Mouse (Mus musculus): ENCODE data around the gene Cdc37. TPM values are rescaled to one million over a fixed set of nuclear protein-coding genes. Genes with fewer than 3 reads are reported as not detected.

The Cdc37 gene
- polyA plus RNA-seq, 1 experiment: 72.6 TPM

- no peaks in the 10 kb centered on the region for H3K36me3 ChIP-seq (ENCODE audit: control insufficient read depth, insufficient read depth, low read length)
- DNase-seq: no peak
- no peak overlapping the region for H3K4me3 ChIP-seq (ENCODE audit: insufficient read depth, low read depth, low read length)
- no peaks in the 10 kb centered on the region for H3K27me3 ChIP-seq (replicated peaks; ENCODE audit: control insufficient read depth, insufficient read depth, low read length)
- TF ChIP-seq CTCF (conservative IDR thresholded peaks at IDR 0.05; ENCODE audit: insufficient read depth, insufficient read length, low read depth, low read length) (no peak), POLR2A (IDR thresholded peaks at IDR 0.05; ENCODE audit: low read depth, low read length) (no peak)
- H3K27ac ChIP-seq (ENCODE audit: insufficient read depth, low read depth, low read length): no peak overlapping the region
- H3K4me1 ChIP-seq (ENCODE audit: control insufficient read depth, insufficient read depth, low read length): no peaks in the 10 kb centered on the region
- WGBS: 65% methylated on average over 6 of the region's 6 CpGs
Measured at GRCm38 (mm10) chr9:21117073-21117472, 32.7 kb downstream of the Cdc37 start.

GRCm38 (mm10) chr9:21115105-21115504 is 34.7 kb downstream of the Cdc37 start:
- Histone ChIP-seq H3K27ac (ENCODE audit: insufficient read depth, low read depth, low read length) (no peak overlapping the region), H3K4me3 (ENCODE audit: insufficient read depth, low read depth, low read length) (no peak overlapping the region), H3K36me3 (ENCODE audit: control insufficient read depth, insufficient read depth, low read length) (no peaks in the 10 kb centered on the region), H3K27me3 (replicated peaks; ENCODE audit: control insufficient read depth, insufficient read depth, low read length) (no peaks in the 10 kb centered on the region), H3K4me1 (ENCODE audit: control insufficient read depth, insufficient read depth, low read length) (no peaks in the 10 kb centered on the region)
- WGBS: 91% methylated on average over 8 of the region's 8 CpGs
- DNase-seq: no peak
- TF ChIP-seq CTCF (conservative IDR thresholded peaks at IDR 0.05; ENCODE audit: insufficient read depth, insufficient read length, low read depth, low read length) (no peak), POLR2A (IDR thresholded peaks at IDR 0.05; ENCODE audit: low read depth, low read length) (no peak)

- no peaks in the 10 kb centered on the region for H3K36me3 ChIP-seq (ENCODE audit: control insufficient read depth, insufficient read depth, low read length)
- no peak for TF ChIP-seq POLR2A (IDR thresholded peaks at IDR 0.05; ENCODE audit: low read depth, low read length)
- TF ChIP-seq CTCF (conservative IDR thresholded peaks at IDR 0.05; ENCODE audit: insufficient read depth, insufficient read length, low read depth, low read length): no peak
- H3K4me3 ChIP-seq (ENCODE audit: insufficient read depth, low read depth, low read length): no peak overlapping the region
- H3K27ac ChIP-seq (ENCODE audit: insufficient read depth, low read depth, low read length): no peak overlapping the region
- no peaks in the 10 kb centered on the region for H3K4me1 ChIP-seq (ENCODE audit: control insufficient read depth, insufficient read depth, low read length)
- no peak for DNase-seq
- 88% methylated on average over 7 of the region's 7 CpGs for WGBS
- H3K27me3 ChIP-seq (replicated peaks; ENCODE audit: control insufficient read depth, insufficient read depth, low read length): no peaks in the 10 kb centered on the region
Measured at GRCm38 (mm10) chr9:21114190-21114589, 35.6 kb downstream of the Cdc37 start.

GRCm38 (mm10) chr9:21113751-21114150 is 36.0 kb downstream of the Cdc37 start:
- no peaks in the 10 kb centered on the region for H3K4me1 ChIP-seq (ENCODE audit: control insufficient read depth, insufficient read depth, low read length)
- no peak for TF ChIP-seq CTCF (conservative IDR thresholded peaks at IDR 0.05; ENCODE audit: insufficient read depth, insufficient read length, low read depth, low read length)
- TF ChIP-seq POLR2A (IDR thresholded peaks at IDR 0.05; ENCODE audit: low read depth, low read length): no peak
- H3K27ac ChIP-seq (ENCODE audit: insufficient read depth, low read depth, low read length): no peak overlapping the region
- H3K27me3 ChIP-seq (replicated peaks; ENCODE audit: control insufficient read depth, insufficient read depth, low read length): no peaks in the 10 kb centered on the region
- WGBS: 85% methylated on average over 6 of the region's 6 CpGs
- no peaks in the 10 kb centered on the region for H3K36me3 ChIP-seq (ENCODE audit: control insufficient read depth, insufficient read depth, low read length)
- DNase-seq: no peak
- H3K4me3 ChIP-seq (ENCODE audit: insufficient read depth, low read depth, low read length): no peak overlapping the region

- no peaks in the 10 kb centered on the region for H3K36me3 ChIP-seq (ENCODE audit: control insufficient read depth, insufficient read depth, low read length)
- H3K27me3 ChIP-seq (replicated peaks; ENCODE audit: control insufficient read depth, insufficient read depth, low read length): no peaks in the 10 kb centered on the region
- no peak for DNase-seq
- 69% methylated on average over 23 of the region's 23 CpGs for WGBS
- H3K4me3 ChIP-seq (ENCODE audit: insufficient read depth, low read depth, low read length): no peak overlapping the region
- no peak for TF ChIP-seq CTCF (conservative IDR thresholded peaks at IDR 0.05; ENCODE audit: insufficient read depth, insufficient read length, low read depth, low read length)
- no peak for TF ChIP-seq POLR2A (IDR thresholded peaks at IDR 0.05; ENCODE audit: low read depth, low read length)
- no peaks in the 10 kb centered on the region for H3K4me1 ChIP-seq (ENCODE audit: control insufficient read depth, insufficient read depth, low read length)
- H3K27ac ChIP-seq (ENCODE audit: insufficient read depth, low read depth, low read length): no peak overlapping the region
Measured at GRCm38 (mm10) chr9:21107607-21108237, 42.1 kb downstream of the Cdc37 start.

- no peaks in the 10 kb centered on the region for H3K36me3 ChIP-seq (ENCODE audit: control insufficient read depth, insufficient read depth, low read length)
- H3K4me1 ChIP-seq (ENCODE audit: control insufficient read depth, insufficient read depth, low read length): no peaks in the 10 kb centered on the region
- no peak for DNase-seq
- 77% methylated on average over 5 of the region's 5 CpGs for WGBS
- H3K27me3 ChIP-seq (replicated peaks; ENCODE audit: control insufficient read depth, insufficient read depth, low read length): no peaks in the 10 kb centered on the region
- no peak overlapping the region for H3K27ac ChIP-seq (ENCODE audit: insufficient read depth, low read depth, low read length)
- no peak for TF ChIP-seq POLR2A (IDR thresholded peaks at IDR 0.05; ENCODE audit: low read depth, low read length)
- no peak overlapping the region for H3K4me3 ChIP-seq (ENCODE audit: insufficient read depth, low read depth, low read length)
Measured at GRCm38 (mm10) chr9:21105760-21106564, 43.8 kb downstream of the Cdc37 start.

- TF ChIP-seq CTCF (conservative IDR thresholded peaks at IDR 0.05; ENCODE audit: insufficient read depth, insufficient read length, low read depth, low read length) (no peak), POLR2A (IDR thresholded peaks at IDR 0.05; ENCODE audit: low read depth, low read length) (no peak)
- Histone ChIP-seq H3K36me3 (ENCODE audit: control insufficient read depth, insufficient read depth, low read length) (no peaks in the 10 kb centered on the region), H3K27me3 (replicated peaks; ENCODE audit: control insufficient read depth, insufficient read depth, low read length) (no peaks in the 10 kb centered on the region), H3K4me3 (ENCODE audit: insufficient read depth, low read depth, low read length) (no peak overlapping the region), H3K4me1 (ENCODE audit: control insufficient read depth, insufficient read depth, low read length) (no peaks in the 10 kb centered on the region), H3K27ac (ENCODE audit: insufficient read depth, low read depth, low read length) (no peak overlapping the region)
- 83% methylated on average over 6 of the region's 6 CpGs for WGBS
- DNase-seq: no peak
Measured at GRCm38 (mm10) chr9:21104814-21105213, 45.0 kb downstream of the Cdc37 start.
